Mouse (Mus musculus): ENCODE data around the gene Fgfr2. TPM values are rescaled to one million over a fixed set of nuclear protein-coding genes. Genes with fewer than 3 reads are reported as not detected.

Gene Fgfr2
- polyA plus RNA-seq, 3 experiments from 2014 or later = 0.27 TPM; not detected in 2

DNA sequence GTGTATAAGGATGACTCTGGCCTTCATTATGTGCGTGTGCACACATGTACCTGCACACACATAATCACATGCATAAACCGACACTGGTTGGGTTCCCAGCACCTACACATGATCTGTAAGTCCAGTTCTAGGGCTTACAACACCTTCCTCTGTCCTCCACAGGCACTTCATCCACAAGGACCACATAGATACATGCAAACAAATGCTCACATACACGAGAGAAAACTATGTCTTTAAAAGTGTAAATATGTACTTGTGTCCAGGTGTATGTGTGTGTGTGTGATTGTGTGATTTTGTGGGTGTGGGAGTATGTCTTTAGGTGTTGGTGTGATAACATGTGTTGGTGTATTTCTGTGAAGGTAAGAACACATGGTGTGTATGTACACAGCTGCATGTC lies 765.3 kb downstream of the Fgfr2 start:
- no peak for ATAC-seq

DNA sequence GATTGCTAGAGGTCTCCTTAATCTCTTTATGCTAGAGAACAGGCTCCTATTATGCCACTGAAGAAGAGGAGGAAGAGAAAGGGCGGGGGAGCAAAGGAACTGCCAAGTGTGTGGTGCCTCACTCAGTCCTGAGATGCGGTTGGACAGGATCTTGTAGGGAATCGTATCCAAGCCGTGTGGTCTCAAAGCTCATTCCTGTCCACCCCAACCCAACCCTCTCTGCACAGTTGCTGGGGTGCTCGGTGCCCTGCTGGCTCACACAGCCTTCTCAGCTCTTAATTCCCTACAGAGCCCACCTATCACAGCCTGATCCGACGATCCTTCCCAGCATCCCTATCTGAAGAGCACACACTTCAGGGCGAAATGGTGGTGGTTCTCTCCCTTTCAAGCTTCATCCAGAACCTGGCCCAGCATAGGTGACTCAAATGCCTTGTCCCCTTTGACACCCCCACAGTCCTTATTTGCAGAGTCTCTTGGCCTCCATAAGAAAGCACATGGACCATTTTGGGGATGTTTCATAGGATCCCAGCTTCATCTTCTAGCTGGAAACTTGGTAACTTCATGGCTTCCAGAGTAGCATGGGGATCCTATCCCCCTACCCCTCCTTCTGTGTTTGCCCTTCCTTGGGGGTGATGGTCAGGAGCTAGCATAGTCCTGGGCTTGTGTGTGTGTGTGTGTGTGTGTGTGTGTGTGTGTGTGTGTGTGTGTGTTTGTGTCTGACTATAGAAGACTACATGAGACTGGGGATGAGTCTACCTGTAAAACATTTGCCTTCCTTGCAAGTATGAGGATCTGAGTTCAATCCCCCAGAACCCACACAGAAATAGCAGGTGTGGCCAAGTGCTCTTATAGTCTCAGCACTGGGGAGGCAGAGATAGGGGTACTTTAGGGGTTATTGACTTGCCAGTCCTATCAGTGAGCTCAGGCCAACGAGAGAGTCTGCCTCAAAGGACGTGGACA lies 766.0 kb downstream of the Fgfr2 start:
- no peak for ATAC-seq

DNA sequence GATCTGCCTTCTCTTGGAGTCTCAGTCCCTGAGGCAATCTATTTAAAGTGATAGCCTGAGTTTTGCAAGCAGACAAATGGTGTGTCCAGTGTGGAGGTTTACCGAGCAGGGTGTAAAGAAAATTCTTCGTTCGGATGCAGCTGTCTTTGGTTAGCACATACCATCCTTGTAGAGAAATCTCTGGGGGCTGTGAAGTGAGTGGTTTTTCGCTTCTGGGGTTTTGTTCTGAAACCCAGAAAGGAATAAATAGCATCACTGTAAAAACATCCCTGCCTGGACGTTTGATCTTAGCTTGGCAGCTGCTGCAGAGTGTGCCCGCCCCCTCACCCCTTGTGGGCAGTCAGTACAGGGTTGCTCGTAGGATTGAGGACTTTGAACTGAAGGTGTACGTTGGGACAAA lies 767.0 kb downstream of the Fgfr2 start:
- ATAC-seq = no peak

DNA sequence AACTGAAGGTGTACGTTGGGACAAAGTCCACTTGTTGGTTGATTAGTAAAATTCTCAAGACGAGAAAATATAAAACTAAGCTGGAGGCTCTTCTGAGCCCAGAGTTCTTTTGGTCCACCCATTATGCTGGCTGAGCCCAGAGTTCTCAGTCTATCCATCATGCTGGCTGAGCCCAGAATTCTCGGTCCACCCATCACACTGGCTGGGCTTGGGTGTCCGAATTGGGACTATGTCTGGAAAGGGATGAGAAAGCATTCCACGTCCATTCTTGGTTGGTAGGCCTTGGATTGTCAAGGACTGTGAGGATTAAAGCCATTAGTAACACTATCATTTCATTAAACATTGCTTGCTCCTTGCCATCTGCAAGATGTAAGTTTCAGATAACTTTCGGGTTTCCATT lies 767.4 kb downstream of the Fgfr2 start:
- ATAC-seq = no peak

DNA sequence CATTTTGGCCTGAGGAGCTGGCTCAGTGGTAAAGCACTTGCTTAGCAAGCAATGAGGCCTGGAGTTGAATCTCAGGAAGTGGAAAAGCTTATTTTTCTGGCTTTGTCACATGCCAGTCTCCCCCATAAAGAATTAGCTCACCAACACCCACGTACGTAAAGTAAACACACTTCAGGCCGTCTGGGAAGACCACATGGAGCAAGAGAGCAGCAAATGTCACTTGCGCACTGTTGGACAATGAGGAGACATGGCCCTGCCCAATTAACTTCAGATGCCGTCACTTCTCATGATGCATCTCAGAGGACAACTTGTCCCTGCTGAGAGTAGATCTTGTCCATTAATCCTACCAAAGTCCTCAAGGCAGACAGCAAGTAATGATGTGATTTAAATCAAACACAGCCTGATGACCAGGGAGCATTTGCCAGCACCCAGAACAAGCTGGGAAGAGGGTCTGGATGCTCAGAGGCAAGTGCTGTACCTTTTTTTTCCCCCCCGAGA lies 774.0 kb downstream of the Fgfr2 start:
- no peak for ATAC-seq

DNA sequence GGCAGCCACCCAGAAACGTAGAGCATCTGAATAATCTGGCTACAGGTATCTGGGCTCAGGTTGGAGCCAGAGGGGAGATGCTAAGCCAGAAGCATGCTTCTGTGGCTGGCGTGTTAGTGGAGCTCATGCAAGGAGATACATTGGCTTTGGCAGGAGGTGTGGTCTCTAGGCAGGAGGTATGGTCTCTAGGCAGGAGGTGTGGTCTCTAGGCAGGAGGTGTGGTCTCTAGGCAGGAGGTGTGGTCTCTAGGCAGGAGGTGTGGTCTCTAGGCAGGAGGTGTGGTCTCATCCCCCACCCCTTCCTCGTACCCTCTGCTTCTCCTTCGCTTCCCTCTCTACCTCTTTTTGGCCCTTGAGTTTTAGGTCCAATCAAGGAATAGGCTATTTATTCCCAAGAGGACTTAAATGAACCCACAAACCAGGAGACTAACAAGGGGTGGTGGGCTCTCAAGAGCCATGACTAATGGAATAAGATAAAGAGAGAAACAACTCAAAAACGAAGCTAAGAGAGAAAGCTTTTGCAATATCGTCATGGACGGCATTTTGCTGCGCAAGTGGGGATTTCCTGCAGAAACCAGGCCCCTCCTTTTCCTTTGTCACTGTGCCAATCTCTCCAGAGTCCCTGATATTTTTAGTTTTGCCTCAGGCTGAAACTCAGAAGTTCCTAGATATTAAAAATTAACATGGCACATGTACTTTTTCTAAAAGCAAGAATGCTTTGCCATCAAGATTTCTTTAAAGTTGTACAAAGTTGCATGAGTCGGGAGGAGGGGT lies 775.7 kb downstream of the Fgfr2 start:
- no peak for ATAC-seq

DNA sequence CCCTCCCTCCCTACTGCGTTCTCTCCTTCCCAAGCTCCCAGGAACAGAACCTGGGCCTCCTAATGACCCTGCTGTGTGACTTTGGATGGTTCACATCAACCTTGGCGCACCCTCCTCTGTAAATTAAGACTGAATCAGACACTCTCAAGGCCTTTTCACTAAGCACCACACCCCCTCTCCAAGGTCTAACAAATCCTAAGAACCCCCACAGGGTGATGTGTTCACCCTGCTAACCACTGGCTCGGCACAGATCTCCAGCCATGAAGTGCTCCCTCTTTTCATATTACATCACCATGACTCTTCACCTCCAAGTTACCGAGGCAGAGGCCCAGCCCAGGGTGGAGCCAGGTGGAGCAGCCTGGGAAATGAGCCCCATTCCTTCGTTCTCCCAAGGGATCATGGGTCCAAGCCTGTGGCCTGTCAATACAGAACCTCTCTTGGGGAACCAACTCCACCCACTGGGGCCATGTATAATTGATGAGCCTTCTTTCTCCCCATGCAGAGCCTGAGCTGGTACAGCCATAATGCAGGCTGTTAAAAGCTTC lies 777.6 kb downstream of the Fgfr2 start:
- no peak for ATAC-seq

DNA sequence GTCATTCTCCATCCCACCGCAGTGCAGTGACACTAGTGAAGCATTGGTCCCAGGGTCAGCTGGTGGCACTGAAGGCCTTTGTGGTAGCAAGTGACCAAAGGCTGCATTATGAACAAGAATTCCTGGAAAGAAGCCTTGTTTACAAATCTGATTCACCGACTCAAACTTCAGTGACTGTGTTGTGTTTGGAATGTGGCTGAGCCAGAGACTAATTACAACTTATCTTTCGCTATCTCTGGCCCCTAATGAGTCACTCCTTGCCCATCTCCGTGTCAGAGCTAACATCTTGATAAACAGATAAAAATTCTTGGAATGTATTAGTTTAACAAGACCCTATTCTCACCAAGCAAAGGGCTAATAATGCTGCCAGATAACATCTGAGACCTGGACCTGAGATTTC lies 778.5 kb downstream of the Fgfr2 start:
- no peak for ATAC-seq

DNA sequence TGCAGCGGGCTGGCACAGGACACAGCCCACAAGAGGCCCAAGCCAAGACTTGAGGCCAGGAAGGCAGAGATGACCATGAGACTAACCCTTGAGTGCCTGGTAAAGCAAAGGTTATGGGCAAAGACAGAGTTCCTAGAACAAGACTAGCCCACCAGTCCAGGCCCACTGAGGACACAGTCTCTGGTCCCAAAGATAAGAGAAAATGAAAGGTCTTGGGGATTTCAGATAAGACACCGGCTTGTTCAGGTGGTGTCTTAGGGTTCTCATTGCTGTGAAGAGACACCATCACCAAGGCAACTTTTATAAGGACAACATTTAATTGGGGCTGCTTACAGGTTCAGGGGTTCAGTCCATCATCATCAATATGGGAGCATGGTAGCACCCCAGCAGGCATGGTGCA lies 779.2 kb downstream of the Fgfr2 start:
- ATAC-seq = no peak

DNA sequence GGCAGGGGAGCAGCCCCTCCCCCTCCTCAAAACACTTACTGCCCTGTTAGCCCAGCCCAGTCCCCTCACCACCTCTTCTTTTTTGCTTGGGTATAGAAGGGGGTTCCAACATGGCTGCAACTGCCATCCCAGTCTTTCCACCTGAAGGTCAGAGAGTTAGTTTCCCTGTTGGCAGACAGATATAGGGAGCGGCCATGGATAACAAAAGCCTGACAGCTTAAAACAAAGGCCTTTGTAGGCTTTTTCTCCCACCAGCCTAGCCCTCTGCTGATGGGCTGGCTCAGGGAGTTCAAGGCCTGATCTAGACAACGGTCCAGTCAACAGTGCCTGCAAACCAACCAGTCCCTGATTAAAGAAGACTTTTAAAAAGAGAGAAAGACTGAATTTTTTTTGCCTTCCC lies 780.0 kb downstream of the Fgfr2 start:
- no peak for ATAC-seq

DNA sequence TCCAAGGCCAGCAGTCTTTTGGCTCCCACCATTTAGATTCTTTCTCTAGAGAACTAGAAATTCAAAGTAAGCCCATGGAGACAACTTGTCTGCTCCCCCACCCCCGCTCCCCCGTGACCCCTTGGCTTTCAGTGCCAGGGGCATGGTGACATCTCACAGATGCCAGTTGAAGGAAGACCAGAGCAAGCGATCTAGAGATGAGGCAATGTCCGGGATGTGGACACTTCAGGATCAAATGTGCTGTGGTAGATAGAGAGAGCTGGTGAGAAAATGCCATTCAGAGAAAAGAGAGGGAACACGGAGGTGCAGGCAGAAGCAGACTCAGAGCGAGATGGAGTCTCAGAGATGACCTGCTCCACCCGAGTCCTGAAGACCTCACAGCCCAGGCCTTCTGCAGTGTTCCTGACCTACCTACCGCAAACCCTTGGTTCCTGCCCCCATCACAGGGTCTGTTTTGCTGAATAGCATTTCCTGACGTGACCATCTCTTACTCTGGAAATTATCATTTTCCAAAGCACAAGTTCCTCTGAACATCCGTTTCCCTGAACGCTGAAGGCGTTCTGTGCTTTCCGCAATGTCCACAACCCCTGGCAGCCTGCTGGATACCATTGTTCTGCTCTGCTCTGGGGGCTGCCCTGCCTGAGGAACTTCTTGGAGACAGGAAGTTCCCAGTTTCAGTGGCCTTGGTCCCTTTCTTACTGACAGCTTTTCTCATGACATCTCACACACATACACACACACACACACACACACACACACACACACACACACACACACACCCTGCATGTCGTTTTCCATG lies 783.9 kb downstream of the Fgfr2 start:
- no peak for ATAC-seq

DNA sequence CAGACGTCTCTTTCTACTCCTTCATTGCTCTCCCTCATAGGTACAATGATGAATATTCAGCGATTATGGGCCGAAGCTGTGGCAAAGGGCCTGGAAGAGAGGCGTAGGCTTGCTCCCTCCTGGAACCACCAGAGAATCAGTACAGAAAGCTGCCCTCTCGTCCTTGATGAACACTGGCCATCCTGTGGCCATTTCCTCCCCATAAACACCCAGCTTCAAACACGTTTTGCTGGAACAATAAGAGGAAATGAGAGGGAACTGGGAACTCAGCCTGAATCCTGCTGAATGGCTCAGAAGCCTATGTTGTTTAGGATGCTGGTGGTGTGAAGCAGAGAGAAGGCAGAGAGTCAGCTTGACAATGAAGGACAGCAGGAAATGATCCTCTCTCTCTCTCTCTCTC lies 784.8 kb downstream of the Fgfr2 start:
- no peak for ATAC-seq

DNA sequence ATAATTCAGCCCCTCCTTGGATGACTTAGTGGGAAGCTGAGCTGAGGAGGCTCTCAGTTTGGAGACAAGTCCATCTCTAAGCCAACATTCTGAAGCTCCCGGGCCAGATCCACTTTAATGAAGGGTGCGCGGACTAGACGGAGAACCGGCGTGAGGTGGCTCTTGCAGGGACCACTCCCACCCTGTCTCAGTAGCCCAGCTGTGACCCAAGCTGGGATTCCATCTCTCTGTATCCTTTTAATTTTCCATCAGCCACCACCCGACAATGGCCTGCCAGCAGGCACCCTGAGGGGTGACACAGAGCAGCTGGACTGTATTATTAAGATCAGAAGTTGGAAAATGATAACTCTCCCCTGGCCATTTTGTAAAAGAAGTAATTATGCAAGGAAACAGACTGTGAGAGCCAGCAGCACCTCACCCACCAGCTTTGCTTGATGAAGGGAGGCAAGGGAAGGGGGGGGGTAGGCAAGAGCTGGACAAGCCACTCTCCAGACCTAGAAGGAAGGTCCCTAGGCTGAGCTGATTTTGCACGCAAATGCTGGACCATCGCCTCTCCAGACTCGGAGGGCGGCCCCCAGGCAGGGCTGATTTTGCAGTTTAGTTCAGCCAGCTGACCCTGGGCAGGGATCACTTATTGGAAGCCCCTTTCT lies 785.8 kb downstream of the Fgfr2 start:
- no peak for ATAC-seq

DNA sequence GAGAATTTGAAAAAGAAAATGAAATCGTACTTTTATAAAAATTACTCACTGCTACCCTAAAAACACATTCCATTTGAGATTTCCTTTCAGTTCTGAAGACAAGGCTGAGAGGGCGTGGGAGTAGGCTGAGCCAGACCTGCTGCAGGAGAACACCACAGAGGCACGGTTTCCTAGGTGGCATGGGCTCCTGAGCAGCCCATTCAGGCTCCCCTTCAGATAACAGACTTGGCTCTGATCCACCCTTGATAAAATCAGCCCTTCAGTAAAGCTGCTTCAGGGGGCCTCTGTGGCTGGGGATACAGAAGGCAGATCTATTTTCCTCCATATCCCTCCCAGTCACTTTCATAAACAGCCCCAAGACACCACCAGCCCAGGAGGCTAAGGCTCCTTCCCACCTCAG lies 786.4 kb downstream of the Fgfr2 start:
- peak; percentile 38 for ATAC-seq

DNA sequence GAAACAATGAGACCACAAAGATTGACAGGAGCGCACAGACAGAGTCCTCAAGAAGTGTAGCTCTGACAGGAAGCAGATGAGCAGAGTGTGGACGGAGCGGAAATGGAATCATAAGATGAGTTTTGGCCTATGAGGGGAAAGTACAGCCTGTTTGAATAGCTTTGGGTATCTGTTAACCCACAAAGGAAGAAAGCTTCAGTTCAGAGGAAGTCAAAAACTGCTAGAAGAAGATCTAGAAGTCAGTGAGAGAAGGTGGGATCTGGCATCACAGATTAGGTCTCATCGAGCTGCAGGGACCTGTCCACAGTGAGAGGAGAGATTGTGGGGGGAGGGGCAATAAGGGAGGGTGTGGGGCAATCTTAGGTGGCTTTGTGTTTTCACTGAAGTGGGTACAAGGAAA lies 787.8 kb downstream of the Fgfr2 start:
- peak; percentile 95 for ATAC-seq

DNA sequence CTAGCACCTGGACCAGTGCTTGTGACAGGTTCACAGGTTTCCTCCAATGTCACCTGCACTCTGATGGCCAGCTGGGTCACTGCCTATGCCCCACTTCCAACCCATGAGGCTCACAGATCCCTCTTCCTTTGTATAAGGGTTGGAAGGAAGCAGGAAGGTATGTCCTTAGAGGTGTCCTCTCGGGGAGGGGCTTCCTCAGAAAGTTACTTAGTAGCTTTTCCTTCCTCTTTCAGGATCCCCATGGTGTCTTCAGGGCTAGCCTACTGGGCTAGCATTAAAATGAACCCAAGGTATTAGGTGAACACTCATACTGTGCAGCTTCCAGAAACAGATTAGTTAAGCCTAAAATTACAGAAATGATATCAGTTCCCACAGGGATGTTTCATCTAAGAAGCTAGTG lies 790.1 kb downstream of the Fgfr2 start:
- ATAC-seq = no peak

DNA sequence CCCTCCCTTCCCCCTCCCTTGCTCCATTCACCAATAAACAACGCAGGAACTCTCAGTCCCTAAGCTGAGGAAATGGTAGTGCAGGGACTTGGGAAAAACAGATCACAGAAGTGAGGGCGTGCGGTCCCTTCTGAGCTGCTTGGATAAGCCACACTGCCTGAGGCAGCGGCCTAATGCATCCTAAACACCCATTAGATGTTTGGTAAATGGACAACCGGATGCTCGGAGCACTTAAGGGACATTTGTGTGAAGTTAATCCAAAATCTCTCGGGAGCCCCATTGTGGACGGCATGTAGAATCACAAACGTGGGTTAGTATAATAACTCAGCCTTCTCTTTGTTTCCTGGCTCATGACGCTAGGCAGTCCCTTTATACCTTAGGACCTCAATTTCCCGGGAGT lies 791.0 kb downstream of the Fgfr2 start:
- ATAC-seq = no peak

DNA sequence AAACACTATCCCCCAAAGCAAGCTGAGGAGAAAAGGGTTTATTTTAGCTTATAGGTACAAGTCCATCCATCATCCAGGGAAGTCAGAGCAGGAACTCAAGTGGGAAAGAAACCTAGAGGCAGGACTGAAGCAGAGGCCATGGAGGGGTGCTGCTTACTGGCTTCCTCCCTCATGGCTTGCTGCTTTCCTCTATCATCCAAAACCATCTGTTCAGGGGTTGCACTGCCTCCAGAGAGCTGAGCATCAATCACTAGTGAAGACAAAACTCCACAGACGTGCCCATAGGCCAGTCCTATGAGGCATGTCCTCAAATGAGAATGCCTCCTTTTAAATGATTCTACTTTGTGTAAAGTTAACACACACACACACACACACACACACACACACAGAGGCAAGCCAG lies 793.0 kb downstream of the Fgfr2 start:
- ATAC-seq = no peak

DNA sequence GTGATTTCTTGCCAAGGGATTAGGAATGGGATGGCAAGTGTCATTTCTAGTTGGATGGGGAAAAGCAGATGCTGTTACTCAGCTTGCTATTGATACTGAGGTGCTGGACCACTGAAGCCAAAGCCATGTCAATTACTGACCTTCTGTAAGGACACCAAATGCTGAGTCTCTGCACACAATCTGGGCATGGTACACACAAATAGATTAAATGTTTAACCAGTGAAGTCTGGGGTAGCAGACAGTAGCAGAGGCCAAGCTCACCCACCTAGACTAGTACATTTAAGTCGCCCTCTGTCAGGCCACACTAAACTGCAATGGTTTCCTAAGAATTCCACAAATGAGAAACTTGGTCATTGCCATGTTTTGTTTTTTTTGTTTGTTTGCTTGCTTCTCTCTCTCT lies 794.5 kb downstream of the Fgfr2 start:
- ATAC-seq = no peak

DNA sequence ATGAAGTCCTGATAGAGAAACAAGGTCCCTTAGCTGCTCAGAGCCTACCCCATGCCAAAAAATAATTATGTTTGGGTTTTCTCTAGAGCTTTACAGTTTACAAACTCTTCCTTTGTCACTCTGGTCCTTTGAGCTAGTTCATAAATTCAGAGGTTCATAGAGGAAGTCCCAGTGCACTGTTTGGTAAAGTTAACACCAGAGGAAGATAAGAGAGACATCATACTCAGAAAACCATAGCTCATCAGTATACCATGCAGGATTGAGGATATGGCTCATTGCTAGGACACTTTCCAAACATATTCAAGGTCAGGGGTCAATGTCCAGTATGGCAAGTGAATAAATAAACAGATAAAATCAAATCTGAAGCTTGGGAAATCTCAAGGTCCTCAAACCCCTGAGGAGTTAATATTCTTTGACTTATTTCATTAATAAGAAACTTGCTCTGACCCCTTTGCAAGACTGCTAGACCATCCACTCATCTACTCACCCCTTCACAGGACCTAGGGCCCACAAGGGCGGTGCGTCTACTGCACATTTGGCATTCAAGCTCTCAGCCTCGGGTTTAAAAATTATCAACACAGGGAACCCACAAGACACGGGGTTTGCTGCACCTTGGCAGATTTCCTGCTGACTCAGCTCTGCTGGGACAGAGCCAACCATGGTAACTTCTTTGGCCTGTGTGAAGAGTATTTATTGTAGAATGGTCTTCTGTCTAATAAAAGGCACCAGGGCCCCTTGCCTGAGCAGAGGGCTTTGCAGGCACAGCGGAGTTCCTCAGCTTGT lies 797.4 kb downstream of the Fgfr2 start:
- peak; percentile 45 for ATAC-seq

DNA sequence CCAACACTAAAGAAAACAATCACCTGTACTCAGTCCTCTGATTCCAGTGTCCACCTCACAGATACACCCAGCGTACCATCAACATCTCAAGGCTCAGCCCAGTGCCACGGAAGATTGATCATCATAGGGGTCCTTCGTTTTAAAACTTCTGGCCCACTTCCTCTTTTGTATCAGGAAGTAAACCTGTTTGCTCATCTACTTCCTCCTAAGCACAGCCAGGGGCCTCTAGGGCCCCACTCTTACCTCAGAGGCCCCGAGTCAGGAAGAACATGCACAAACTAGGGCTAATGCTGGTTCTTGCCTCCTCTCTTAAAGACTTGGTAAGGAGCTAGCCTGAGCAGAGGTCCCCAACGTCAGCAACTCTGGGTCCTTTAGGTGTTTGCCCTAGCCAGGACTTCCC lies 799.7 kb downstream of the Fgfr2 start:
- peak; percentile 78 for ATAC-seq

Data from inflammation-experienced regulatory T-cells, adult 6 months (primary cell).